Mouse (Mus musculus): Measurements from ENCODE around the gene Mrpl4.
"Not testable (repeated sequence)": the region's sequence is repeated elsewhere in the genome, so short reads cannot be mapped to it uniquely, and the experiment has no call there.

The Mrpl4 gene

DNA sequence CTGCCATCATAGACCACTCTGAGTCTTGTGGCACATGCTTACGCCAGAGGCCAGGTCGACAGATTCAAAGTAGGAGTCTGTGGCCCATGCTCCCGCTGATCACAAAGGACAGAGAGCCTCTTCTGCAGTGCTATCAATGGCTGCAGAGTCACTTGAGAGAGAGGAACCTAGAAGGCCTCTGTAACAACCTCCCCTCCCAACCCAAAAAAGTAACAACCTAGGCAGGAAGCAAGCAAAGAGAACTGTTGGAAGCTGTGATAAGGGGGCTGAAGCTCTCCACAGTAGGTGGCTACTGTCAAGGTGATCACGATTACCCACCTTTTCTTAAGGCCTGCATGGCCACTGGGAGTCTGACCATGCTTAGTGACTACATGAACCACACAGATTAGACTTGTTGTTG lies 41.0 kb downstream of the Mrpl4 start:
- DNase-seq, result no peak

GRCm38 (mm10) chr9:21044785-21045184 lies 42.2 kb downstream of the Mrpl4 start:
- not testable (repeated sequence) for DNase-seq

GRCm38 (mm10) chr9:21045235-21045634 lies 42.7 kb downstream of the Mrpl4 start:
- DNase-seq, result no peak

GRCm38 (mm10) chr9:21051578-21051977 lies 49.0 kb downstream of the Mrpl4 start:
- DNase-seq, result no peak
